Mouse (Mus musculus): ENCODE data around the gene Rpsa.

The Rpsa gene

GRCm38 (mm10) chr9:120113456-120113855 is 14.0 kb upstream of the Rpsa start:
- no peak for DNase-seq (ENCODE audit: low read depth, low spot score)

- no peak for DNase-seq (ENCODE audit: low read depth, low spot score)
Measured at GRCm38 (mm10) chr9:120114051-120114788, 13.3 kb upstream of the Rpsa start.

GRCm38 (mm10) chr9:120114789-120115151 is 12.7 kb upstream of the Rpsa start:
- DNase-seq (ENCODE audit: low read depth, low spot score): no peak

GRCm38 (mm10) chr9:120115580-120115979 is 11.9 kb upstream of the Rpsa start:
- DNase-seq (ENCODE audit: low read depth, low spot score): no peak

- no peak for DNase-seq (ENCODE audit: low read depth, low spot score)
Measured at GRCm38 (mm10) chr9:120116184-120116624, 11.3 kb upstream of the Rpsa start.

- no peak for DNase-seq (ENCODE audit: low read depth, low spot score)
Measured at GRCm38 (mm10) chr9:120118212-120118611, 9.3 kb upstream of the Rpsa start.

GRCm38 (mm10) chr9:120120503-120120902 is 7.0 kb upstream of the Rpsa start:
- no peak for DNase-seq (ENCODE audit: low read depth, low spot score)

- DNase-seq (ENCODE audit: low read depth, low spot score): no peak
Measured at GRCm38 (mm10) chr9:120126868-120127267, 621 bp upstream of the Rpsa start.

GRCm38 (mm10) chr9:120129276-120129675 is 1.8 kb downstream of the Rpsa start:
- no peak for DNase-seq (ENCODE audit: low read depth, low spot score)

GRCm38 (mm10) chr9:120131784-120132288 is 4.3 kb downstream of the Rpsa start:
- no peak for DNase-seq (ENCODE audit: low read depth, low spot score)

GRCm38 (mm10) chr9:120132980-120133754 is 5.7 kb downstream of the Rpsa start:
- DNase-seq (ENCODE audit: low read depth, low spot score): no peak

- no peak for DNase-seq (ENCODE audit: low read depth, low spot score)
Measured at GRCm38 (mm10) chr9:120133755-120134475, 6.4 kb downstream of the Rpsa start.

- DNase-seq (ENCODE audit: low read depth, low spot score): no peak
Measured at GRCm38 (mm10) chr9:120134529-120135160, 7.2 kb downstream of the Rpsa start.

- no peak for DNase-seq (ENCODE audit: low read depth, low spot score)
Measured at GRCm38 (mm10) chr9:120135454-120135853, 8.0 kb downstream of the Rpsa start.

GRCm38 (mm10) chr9:120140652-120141051 is 13.2 kb downstream of the Rpsa start:
- DNase-seq (ENCODE audit: low read depth, low spot score): peak; percentile 62

- DNase-seq (ENCODE audit: low read depth, low spot score): no peak
Measured at GRCm38 (mm10) chr9:120144474-120144873, 17.0 kb downstream of the Rpsa start.

- no peak for DNase-seq (ENCODE audit: low read depth, low spot score)
Measured at GRCm38 (mm10) chr9:120149222-120149828, 21.8 kb downstream of the Rpsa start, which contains the start of gene Mobp. TSS of gene Mobp (plus strand) at chr9:120149707.

GRCm38 (mm10) chr9:120151152-120151551 is 23.7 kb downstream of the Rpsa start:
- no peak for DNase-seq (ENCODE audit: low read depth, low spot score)

GRCm38 (mm10) chr9:120151906-120152399 is 24.5 kb downstream of the Rpsa start:
- no peak for DNase-seq (ENCODE audit: low read depth, low spot score)

GRCm38 (mm10) chr9:120158047-120158446 is 30.6 kb downstream of the Rpsa start:
- DNase-seq (ENCODE audit: low read depth, low spot score): no peak

GRCm38 (mm10) chr9:120163862-120164261 is 36.4 kb downstream of the Rpsa start:
- no peak for DNase-seq (ENCODE audit: low read depth, low spot score)

All from embryo, embryonic 11.5 days (tissue).